Mouse (Mus musculus): ENCODE measurements at regions not wholly inside any gene's neighbourhood (a gene's known extent, or its start where the extent isn't known, plus 50 kb on each side); places are given as distances from the start of the nearest gene placed in this dataset.
"Not testable (repeated sequence)": the region's sequence is repeated elsewhere in the genome, so short reads cannot be mapped to it uniquely, and the experiment has no call there.

- WGBS, result 58% methylated on average over 5 of the region's 5 CpGs
- no peak for DNase-seq (ENCODE audit: low read depth, low spot score)
Measured at GRCm38 (mm10) chr16:84624443-84625109, 109.7 kb downstream of the A730009L09Rik start.

DNA sequence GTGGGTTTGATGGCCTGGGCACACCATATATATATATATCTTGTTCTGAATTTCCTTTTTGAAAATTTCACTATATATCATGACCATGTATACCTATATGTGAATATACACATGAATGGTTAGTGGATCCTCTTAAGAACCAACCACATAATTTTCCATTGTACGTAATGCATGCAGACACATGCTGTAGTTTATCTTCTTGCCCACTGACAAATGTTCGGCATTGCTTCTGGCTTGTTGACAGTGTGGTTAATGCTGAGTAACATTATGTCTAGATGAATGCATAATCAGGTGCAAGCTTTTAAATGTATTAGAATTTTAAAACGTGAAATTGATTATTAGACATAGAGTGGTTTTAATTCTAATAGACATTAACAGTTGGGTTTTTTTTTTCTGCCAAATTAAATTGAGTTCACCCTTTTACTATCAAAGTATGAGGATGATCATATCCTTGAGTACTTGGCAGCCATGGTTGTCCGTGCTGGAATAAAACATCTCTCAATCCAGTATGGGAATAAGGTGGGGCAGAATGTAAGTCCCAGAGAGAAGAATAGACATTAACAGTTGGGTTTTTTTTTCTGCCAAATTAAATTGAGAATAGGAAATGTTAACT lies 110.3 kb downstream of the A730009L09Rik start:
- 87% methylated on average over 4 of the region's 4 CpGs for WGBS
- no peak for DNase-seq (ENCODE audit: low read depth, low spot score)

DNA sequence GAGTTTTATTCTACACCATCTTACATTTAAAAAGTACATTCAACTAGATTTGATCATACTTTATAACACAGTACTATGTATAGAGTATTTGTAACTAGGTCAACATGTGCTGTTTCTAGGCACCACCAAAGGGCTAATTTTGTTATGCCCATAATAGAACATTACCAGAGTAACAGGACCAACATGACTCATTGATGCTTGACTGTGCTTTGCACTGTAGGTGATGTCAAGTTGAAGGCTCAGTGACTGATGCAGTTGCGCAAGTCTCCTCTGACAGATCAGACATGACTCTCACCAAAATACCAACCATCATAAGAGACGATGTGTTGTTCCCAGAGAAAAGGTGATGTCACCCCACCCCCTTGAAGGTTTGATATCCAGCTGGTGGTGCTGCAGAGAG lies 108.5 kb downstream of the Mrpl39 start:
- WGBS, result 88% methylated on average over 2 of the region's 2 CpGs
- no peak for DNase-seq (ENCODE audit: low read depth, low spot score)

DNA sequence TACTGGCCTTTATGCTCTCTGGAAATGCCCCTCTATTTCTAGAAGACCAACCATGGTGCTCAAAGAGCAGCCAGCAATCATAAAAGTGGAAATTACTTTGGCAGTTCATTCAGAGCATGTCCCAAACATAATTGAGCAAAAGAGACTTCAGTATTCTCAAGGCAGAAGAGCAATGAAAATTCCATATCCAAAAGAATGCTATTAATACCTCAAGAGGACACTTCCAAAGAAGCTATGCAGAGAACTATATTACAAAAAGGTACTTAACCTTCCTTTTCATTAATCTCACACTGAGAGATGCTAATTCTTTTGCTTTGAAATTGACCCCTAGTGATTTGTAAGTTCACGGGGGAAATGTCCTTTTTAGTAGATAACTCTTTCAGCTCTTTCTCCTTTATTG lies 105.7 kb downstream of the Mrpl39 start:
- WGBS, result 70% methylated on average over 1 of the region's 1 CpGs
- DNase-seq (ENCODE audit: low read depth, low spot score), result no peak

DNA sequence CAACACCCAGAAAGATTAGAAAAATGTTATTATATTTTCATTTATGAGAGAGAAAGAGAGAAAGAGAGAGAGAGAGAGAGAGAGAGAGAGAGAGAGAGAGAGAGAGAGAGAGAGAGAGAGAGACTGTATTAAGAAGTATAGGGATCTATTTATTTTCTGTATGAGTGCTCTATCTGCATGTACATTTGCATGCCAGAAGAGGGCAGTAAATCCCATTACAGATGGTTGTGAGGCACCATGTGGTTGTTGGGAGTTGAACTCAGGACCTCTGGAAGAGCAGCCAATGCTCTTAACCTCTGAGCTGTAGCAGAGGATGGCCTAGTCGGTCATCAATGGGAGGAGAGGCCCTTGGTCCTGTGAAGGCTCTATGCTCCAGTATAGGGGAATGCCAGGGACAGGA lies 91.1 kb downstream of the Mrpl39 start:
- not testable (repeated sequence) for DNase-seq (ENCODE audit: low read depth, low spot score)
- WGBS, result 83% methylated on average over 1 of the region's 1 CpGs

DNA sequence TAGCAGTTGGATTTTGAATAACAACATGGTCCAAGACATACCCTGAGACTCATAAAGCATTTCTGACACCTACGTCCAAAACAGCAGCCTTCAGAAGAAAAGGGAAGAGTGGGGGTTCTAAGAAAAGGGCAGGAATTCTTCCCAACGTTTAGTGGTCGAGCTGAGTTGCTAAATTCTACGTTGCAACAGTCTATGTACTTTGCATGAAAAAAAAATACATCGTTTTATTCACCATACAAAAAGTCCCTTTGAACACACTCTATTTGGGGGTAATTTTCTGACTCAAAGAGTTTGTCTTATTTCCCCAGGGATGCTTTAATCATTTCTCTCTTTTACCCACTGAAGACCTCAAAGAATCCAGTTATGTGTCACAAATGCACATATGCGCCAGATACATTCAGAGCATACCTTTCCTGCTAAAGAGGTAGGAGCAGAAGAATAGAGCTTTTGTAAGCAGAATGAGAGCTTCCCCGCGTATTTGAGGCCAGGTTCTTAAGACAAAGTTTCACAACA lies 89.3 kb downstream of the Mrpl39 start:
- WGBS, result 75% methylated on average over 8 of the region's 8 CpGs
- no peak for DNase-seq (ENCODE audit: low read depth, low spot score)

- DNase-seq (ENCODE audit: low read depth, low spot score), result no peak
- 38% methylated on average over 1 of the region's 1 CpGs for WGBS
Measured at GRCm38 (mm10) chr16:84650646-84651045, 84.9 kb downstream of the Mrpl39 start.

- 91% methylated on average over 1 of the region's 1 CpGs for WGBS
Measured at GRCm38 (mm10) chr16:84653873-84654272, 81.7 kb downstream of the Mrpl39 start.

DNA sequence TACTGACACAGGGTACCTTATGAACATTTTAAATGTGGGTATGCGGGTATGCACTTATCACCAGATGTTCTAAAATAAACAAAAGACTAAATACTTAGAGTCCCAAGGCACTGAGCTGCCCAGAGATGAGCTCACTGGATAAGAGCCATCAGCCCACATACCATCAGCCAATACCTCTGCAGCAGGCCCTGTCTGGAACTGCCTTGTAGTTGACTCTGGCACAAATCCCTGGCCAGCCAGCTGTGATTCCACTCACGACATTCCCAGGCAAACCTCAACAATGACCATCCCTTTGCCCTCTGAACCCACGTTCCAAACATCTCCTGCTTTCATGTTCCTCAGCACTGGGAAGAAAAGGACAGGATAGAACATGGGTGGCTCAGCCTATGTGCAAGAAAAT lies 73.7 kb downstream of the Mrpl39 start:
- 56% methylated on average over 3 of the region's 3 CpGs for WGBS
- no peak for DNase-seq (ENCODE audit: low read depth, low spot score)

More at GRCm38 (mm10) chr16:84653873-84654272, 81.7 kb downstream of the Mrpl39 start:
- no peak for DNase-seq (ENCODE audit: low read depth, low spot score)

- 67% methylated on average over 4 of the region's 4 CpGs for WGBS
- no peak for DNase-seq (ENCODE audit: low read depth, low spot score)
Measured at GRCm38 (mm10) chr16:84663581-84663980, 72.0 kb downstream of the Mrpl39 start.
